Mouse (Mus musculus): ENCODE measurements around the gene Hoxd1. TPM values are rescaled to one million over a fixed set of nuclear protein-coding genes. Genes with fewer than 3 reads are reported as not detected.

The Hoxd1 gene
- polyA plus RNA-seq, 1 experiment, result not detected

Other genes starting within 250 kb of the Hoxd1 start
- gene Lnpk, start 183.5 kb upstream of the Hoxd1 start, polyA plus RNA-seq (2012; rRNA removed), result 3.3 and 3.7 TPM in 2 replicates
- gene Evx2, start 103.4 kb upstream of the Hoxd1 start, polyA plus RNA-seq (2012; rRNA removed), result not detected in 2 replicates
- gene Hoxd13, start 94.7 kb upstream of the Hoxd1 start, polyA plus RNA-seq (2012; rRNA removed), result not detected in 2 replicates
- gene Hoxd12, start 88.0 kb upstream of the Hoxd1 start, polyA plus RNA-seq (2012; rRNA removed), result not detected in 2 replicates
- not detected in 2 replicates for gene Hoxd11, start 83.4 kb upstream of the Hoxd1 start, polyA plus RNA-seq (2012; rRNA removed)
- not detected in 2 replicates for gene Hoxd10, start 71.1 kb upstream of the Hoxd1 start, polyA plus RNA-seq (2012; rRNA removed)
- 0.15 and 0.16 TPM in 2 replicates for gene Hoxd9, start 65.3 kb upstream of the Hoxd1 start, polyA plus RNA-seq (2012; rRNA removed)
- 0.78 and 0.92 TPM in 2 replicates for gene Hoxd8, start 58.4 kb upstream of the Hoxd1 start, polyA plus RNA-seq (2012; rRNA removed)
- gene Hoxd3, start 51.1 kb upstream of the Hoxd1 start, polyA plus RNA-seq (2012; rRNA removed), result 0.05 and 0.06 TPM in 2 replicates
- gene Hoxd4, start 51.1 kb upstream of the Hoxd1 start, polyA plus RNA-seq (2012; rRNA removed), result 2.0 and 2.4 TPM in 2 replicates
- 0.38 and 0.45 TPM in 2 replicates for gene Gm28230, start 36.3 kb upstream of the Hoxd1 start, polyA plus RNA-seq (2012; rRNA removed)
- gene Mtx2, start 62.8 kb downstream of the Hoxd1 start, polyA plus RNA-seq (2012; rRNA removed), result 34.3 and 43.9 TPM in 2 replicates